Mouse (Mus musculus): ENCODE results near the gene Zcchc9.
A peak's percentile ranks its signal among the peaks of the same experiment; 100 is the strongest.
"Not testable (repeated sequence)": the region's sequence is repeated elsewhere in the genome, so short reads cannot be mapped to it uniquely, and the experiment has no call there.

The Zcchc9 gene

GRCm38 (mm10) chr13:91807155-91807839 lies at the start of gene Zcchc9:
Zcchc9 (minus strand) TSS chr13:91807705.
- DNase-seq, result peak; percentile 92

- DNase-seq, result no peak
These were observed 46.9 kb upstream of the Zcchc9 start for GRCm38 (mm10) chr13:91854412-91854811.

- DNase-seq, result no peak
These were observed 20.4 kb upstream of the Zcchc9 start for GRCm38 (mm10) chr13:91827876-91828275.

DNA sequence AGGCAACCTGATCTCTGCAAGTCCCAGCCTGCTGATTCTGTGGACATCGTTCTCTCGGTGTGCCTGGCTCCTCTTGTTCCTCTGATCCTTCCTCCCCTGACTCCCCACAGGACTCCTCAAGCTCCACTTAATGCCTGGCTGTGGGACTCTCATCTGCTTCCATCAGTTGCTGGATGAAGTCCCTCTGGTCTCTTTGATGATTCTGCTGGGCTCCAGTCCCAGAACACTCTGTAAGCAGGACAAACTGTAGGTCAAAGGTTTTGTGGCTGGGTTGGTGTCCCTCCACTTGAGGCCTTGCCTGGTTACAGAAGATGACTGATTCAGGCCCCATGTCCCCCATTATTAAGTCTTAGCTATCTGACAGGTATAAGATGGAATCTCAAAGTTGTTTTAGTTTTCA lies 18.6 kb upstream of the Zcchc9 start:
- no peak for DNase-seq

DNA sequence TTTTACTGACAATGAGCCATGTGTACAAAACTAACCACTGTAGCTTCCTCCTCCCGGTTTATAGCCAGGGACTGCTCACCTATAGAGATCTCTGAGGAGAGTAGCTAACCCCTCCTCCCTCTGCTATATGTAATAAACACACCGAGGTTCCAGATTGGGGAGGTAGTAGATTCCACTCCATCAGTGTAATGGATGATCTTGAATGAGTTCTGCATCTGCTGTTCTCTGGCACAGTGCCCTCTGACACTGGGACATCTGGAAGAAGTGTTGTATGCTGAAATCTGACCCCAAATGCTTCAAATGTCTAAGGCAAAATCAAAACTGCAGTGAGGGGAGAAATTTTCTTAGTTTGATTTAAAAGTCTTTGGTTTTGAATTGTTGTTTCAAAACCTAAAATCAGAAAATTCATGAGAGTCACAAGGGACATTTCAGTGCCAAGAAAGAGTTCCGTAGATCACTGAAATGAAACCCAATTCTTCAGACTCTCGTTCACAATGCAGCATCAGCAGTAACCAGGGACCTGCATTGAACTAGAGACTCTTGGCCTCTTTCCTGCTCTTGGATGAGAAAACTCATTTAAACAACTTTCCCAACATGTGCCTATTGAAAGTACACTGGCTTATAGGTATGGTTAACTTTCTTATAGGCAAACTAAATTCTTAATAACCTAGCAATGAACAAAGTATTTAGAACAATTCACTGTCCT lies 17.5 kb upstream of the Zcchc9 start:
- DNase-seq, result no peak

- DNase-seq, result no peak
These were observed 16.2 kb upstream of the Zcchc9 start for GRCm38 (mm10) chr13:91823735-91824134.

- DNase-seq, result no peak
These were observed 7.2 kb upstream of the Zcchc9 start for GRCm38 (mm10) chr13:91814670-91815069.

DNA sequence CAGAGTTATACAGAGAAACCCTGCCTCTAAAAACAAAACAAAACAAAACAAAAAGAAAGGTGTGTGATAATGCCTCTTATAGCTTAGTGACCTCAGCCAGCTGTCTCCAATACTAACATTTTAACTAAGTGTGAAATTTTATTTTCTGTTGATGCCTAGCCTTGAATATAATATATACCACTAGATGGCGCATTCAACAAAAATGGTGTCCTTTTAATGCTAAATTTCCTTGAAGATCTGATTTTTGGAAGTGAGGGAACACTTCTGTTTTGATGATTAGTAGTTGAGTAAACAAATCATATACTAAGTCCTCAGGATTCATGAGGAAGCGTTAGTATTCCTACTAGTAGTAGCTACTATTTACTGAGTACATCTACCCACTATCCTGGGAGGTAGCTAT lies 2.0 kb upstream of the Zcchc9 start:
- DNase-seq, result peak; percentile 48

GRCm38 (mm10) chr13:91807874-91808575 lies 520 bp upstream of the Zcchc9 start:
- DNase-seq, result peak; percentile 33

GRCm38 (mm10) chr13:91801726-91802125 lies 5.8 kb downstream of the Zcchc9 start:
- DNase-seq, result no peak

DNA sequence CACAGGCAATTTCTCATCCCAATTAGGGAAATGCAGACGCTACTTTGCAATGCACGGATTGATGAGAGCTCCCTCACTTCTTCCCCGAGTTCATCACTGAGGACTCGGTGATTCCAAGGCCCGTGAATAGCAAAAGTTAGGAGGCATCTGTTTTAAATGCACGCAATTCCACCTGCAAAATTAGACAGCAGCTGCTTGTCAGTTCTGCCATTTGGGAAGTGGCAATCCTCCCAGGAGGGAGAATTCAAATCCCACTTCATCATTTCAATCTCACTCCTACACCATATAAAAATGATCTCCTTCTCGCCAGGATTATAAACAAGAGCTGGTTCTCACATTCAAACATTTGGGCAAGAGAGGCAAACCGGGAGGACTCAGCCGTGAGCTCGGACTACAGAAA lies 10.1 kb downstream of the Zcchc9 start:
- DNase-seq, result no peak

DNA sequence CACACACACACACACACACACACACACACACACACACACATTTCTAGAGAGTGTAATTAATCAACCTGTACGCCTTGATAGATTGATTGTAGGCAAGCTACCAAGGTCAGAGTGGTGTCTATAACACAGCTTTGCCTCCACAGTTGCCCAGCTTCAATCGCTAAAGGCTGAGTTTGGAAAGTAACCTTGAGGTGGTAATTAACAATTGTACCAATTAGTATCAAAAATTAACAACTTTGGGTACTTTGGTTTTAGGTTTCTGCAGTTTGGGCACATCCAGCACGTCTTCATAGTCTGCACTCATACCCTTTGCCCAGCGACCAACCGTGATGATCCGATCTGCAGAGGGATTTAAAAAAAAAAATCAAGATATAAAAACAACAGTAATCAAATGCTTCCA lies 10.6 kb downstream of the Zcchc9 start:
- DNase-seq, result no peak

GRCm38 (mm10) chr13:91796003-91796402 lies 11.5 kb downstream of the Zcchc9 start:
- DNase-seq, result no peak

DNA sequence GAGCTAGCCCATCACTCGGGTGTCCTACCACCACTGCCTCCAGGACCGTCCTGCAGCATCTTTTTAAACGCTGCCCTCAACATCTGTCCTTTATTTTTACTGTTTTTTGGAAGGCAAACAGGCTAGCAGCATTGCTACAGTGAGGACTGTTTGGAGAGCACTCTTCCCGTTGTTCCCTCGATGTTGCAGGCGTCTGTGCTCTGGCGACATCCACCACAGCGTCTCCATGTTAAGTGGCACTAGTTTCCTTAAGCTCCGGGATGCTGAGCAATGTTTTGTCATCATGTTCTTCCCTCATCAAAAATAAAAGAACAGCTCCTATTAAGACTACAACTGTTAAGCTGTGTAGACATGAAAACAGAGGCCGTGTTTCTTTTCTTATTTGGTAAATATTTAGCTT lies 11.9 kb downstream of the Zcchc9 start:
- no peak for DNase-seq

DNA sequence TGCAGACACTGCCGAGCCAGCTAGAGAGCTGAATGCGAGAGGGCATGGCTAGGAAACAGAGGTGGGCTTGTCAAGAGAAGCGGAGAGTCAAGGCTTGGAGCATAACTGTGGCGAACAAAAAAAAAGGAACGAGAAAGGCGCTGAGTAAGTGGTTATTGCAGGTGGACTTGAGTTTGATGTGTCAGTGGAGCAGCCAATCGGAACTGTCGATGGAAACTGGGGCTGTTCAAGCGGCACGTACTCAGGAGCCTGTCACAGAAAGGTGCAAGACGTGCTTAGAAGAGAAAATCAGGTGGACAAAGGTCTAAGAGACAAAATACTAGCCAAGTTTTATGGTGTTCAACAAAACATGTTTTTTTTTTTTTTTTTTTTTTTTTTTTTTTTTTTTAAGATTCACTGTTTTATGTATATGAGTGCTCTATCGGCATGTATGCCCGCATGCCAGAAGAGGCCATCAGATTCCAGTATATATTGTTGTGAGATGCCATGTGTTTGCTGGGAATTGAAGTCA lies 12.5 kb downstream of the Zcchc9 start:
- DNase-seq, result no peak

- no peak for DNase-seq
These were observed 15.5 kb downstream of the Zcchc9 start for GRCm38 (mm10) chr13:91792035-91792434.

- DNase-seq, result no peak
These were observed 27.6 kb downstream of the Zcchc9 start for GRCm38 (mm10) chr13:91779892-91780291.

DNA sequence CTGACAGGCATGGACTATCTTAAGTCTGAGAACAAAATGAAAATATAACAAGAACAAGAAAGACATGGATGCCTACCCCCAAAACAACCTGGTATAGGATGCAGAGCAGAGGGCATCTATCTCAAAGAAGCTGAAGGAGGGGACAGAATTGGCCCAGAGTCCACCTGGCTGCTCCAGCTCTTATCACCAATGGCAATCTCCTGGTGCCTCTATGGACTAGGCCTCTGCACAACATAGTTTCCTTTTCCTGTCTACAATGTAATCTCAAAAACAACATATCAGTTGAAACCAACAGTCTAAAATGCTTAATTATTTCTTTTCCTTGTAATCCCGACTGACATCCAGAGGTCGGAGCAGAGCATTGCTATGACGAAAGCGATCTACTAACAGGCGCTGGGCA lies 29.4 kb downstream of the Zcchc9 start:
- DNase-seq, result no peak

DNA sequence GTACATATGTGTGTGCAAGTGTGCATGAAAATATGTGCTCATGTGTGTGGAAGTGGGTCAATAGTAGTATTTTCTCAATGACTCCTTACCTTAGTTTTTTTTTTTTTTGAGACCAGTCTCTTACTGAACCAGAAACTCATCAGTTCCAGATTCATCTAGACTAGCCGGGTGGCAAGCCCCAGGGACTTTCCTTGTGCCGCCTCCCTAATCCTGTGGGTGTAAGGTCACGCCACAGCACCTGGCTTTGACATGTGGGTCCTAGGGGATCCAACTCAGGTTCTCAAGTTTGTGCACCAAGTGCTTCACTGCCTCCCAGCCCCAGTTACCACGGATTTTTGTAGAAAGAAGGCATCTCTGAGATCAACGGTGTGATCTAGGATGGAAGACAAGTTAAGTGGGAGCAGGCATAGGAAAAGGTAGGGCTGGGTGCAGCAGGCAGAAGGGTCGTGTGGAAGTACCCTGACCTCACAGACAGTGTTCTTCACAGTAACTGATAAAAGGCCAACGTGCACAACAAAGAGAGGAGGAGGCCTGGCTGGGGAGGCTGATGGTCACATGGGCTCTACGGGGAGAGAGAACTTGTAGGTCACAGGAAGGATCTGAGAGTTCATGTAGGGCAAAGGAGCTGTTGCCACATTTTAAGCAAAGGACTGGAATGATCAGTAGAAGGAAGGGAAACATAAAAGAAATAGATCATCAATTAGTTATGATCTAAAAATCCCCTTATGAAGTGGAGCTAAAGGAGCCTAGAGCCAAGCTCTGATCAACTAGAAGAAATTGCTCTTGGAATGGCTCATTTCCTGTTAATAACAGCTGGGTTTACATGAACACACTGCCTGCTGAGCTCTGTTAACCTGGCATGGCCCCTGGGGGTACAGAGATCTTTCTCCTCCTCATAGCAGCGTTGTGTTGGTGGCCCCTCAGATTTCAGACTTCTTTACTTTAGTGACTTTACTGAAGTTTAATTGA lies 38.5 kb downstream of the Zcchc9 start:
- DNase-seq, result no peak

- no peak for DNase-seq
These were observed 41.9 kb downstream of the Zcchc9 start for GRCm38 (mm10) chr13:91765627-91766026.

GRCm38 (mm10) chr13:91763654-91764053 lies 43.9 kb downstream of the Zcchc9 start:
- DNase-seq, result not testable (repeated sequence)

DNA sequence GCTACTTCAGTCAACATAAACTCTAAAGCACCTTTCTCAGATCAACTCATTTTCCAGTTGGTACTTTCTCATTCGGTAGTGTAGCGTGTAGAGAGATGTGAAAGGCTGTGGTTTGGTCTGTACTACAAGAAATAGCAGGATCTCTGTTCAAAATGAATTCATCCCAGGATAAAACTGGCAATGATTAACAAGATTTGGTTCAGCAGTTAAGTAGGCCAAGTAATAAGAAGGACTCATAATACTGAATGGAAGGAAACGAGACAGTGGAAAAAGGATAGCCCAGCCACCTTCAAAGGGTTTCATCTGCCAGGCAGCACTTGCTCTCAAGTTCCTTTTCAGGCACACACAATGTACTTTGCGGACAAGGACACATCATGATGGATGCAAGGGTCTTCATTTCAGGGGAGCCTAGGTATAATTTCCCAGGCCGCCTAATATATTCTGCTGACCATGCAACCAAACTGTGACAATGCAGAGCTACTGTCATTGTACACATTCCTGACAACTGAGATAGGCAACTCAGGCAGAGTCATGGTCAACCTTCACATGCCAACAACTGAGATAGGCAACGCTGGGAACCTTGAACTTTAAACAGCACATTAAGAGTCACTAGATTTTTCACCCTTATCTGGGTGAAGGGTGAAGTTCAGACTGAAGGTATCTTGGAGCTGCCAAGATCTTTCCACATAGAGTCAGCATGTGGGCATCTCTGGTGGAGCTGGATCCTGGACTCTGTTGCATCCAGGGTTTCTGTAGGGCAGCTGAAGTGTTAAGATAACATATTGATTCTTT lies 45.7 kb downstream of the Zcchc9 start:
- no peak for DNase-seq

Data from cerebellum, adult 9-10 months (tissue).